Mouse (Mus musculus): ENCODE measurements around the gene Bpifc. TPM values are rescaled to one million over a fixed set of nuclear protein-coding genes. Genes with fewer than 3 reads are reported as not detected.

The Bpifc gene
- polyA plus RNA-seq, 2 experiments from 2014 or later, result 0.17 TPM; not detected in 1

- ATAC-seq, result no peak
Measured at GRCm38 (mm10) chr10:86011172-86011571, 523 bp downstream of the Bpifc start.

GRCm38 (mm10) chr10:86010636-86011035 lies 1.1 kb downstream of the Bpifc start:
- ATAC-seq, result no peak

GRCm38 (mm10) chr10:86009688-86010087 lies 2.0 kb downstream of the Bpifc start:
- ATAC-seq, result no peak

GRCm38 (mm10) chr10:86006455-86006854 lies 5.2 kb downstream of the Bpifc start:
- no peak for ATAC-seq

GRCm38 (mm10) chr10:86000447-86000846 lies 11.2 kb downstream of the Bpifc start:
- ATAC-seq, result no peak

GRCm38 (mm10) chr10:85994543-85995104 lies 17.1 kb downstream of the Bpifc start:
- no peak for ATAC-seq

- no peak for ATAC-seq
Measured at GRCm38 (mm10) chr10:85993836-85994235, 17.9 kb downstream of the Bpifc start.

- ATAC-seq, result no peak
Measured at GRCm38 (mm10) chr10:85992412-85992811, 19.3 kb downstream of the Bpifc start.

- ATAC-seq, result no peak
Measured at GRCm38 (mm10) chr10:85989412-85990115, 22.1 kb downstream of the Bpifc start.

- no peak for ATAC-seq
Measured at GRCm38 (mm10) chr10:85972915-85973314, 38.8 kb downstream of the Bpifc start.

- no peak for ATAC-seq
Measured at GRCm38 (mm10) chr10:85971826-85972225, 39.9 kb downstream of the Bpifc start.

- ATAC-seq, result no peak
Measured at GRCm38 (mm10) chr10:85969894-85970620, 41.6 kb downstream of the Bpifc start.

GRCm38 (mm10) chr10:85968731-85969130 lies 43.0 kb downstream of the Bpifc start:
- no peak for ATAC-seq

GRCm38 (mm10) chr10:85968157-85968634 lies 43.5 kb downstream of the Bpifc start:
- ATAC-seq, result peak; percentile 52

- no peak for ATAC-seq
Measured at GRCm38 (mm10) chr10:85967411-85968156, 44.1 kb downstream of the Bpifc start.

GRCm38 (mm10) chr10:85966476-85966875 lies 45.2 kb downstream of the Bpifc start:
- no peak for ATAC-seq

- no peak for ATAC-seq
Measured at GRCm38 (mm10) chr10:85964316-85964715, 47.4 kb downstream of the Bpifc start.

- ATAC-seq, result no peak
Measured at GRCm38 (mm10) chr10:85962897-85963296, 48.8 kb downstream of the Bpifc start.

- ATAC-seq, result peak; percentile 96
Measured at GRCm38 (mm10) chr10:85957464-85957950, 54.2 kb downstream of the Bpifc start, which contains the start of gene Rtcb. Gene Rtcb, minus strand, starts transcription at chr10:85957823.

- no peak for ATAC-seq
Measured at GRCm38 (mm10) chr10:85956871-85957419, 54.8 kb downstream of the Bpifc start.

- ATAC-seq, result no peak
Measured at GRCm38 (mm10) chr10:85954429-85954828, 57.3 kb downstream of the Bpifc start.

- ATAC-seq, result no peak
Measured at GRCm38 (mm10) chr10:85953401-85953800, 58.3 kb downstream of the Bpifc start.

Measured in activated CD4-positive, CD25-positive, alpha-beta regulatory T cell, adult 4 months (primary cell).